Mouse (Mus musculus): ENCODE measurements around the gene Brpf3. TPM values are rescaled to one million over a fixed set of nuclear protein-coding genes. Genes with fewer than 3 reads are reported as not detected.

Gene Brpf3
- total and polyA plus RNA-seq, 3 experiments, result 0.40 to 12.1 (median 1.5) TPM

- Histone ChIP-seq H3K79me2 (replicated peaks; ENCODE audit: control insufficient read depth, extremely low read depth, insufficient read depth, poor library complexity, severe bottlenecking) (no peaks in the 10 kb centered on the region), H3K36me3 (replicated peaks in 1 of 2; ENCODE audit: control insufficient read depth in 1 of 2, insufficient read depth in 1 of 2, low read length in 1 of 2) (no peaks in the 10 kb centered on the region), H3K4me1 (ENCODE audit: control insufficient read depth in 1 of 2, insufficient read depth in 2 of 2) (peaks cover 0 to 4% of the 10 kb centered on the region in 2 experiments; a peak in 2 of 4 replicates), H3K9ac (ENCODE audit: insufficient read depth, low read depth) (no peak overlapping the region), H3K27ac (ENCODE audit: insufficient read depth, low read depth) (no peak overlapping the region), H3K27me3 (replicated peaks) (no peaks in the 10 kb centered on the region), H3K9me3 (replicated peaks; ENCODE audit: low read length) (no peaks in the 10 kb centered on the region), H3K4me3 (replicated peaks in 1 of 3; ENCODE audit: low read depth in 2 of 3, low read length in 2 of 3, poor library complexity in 1 of 3) (no peak overlapping the region), H3K4me2 (ENCODE audit: insufficient read depth, low read depth, poor library complexity, severe bottlenecking) (no peak overlapping the region)
- no peak for DNase-seq (ENCODE audit: extremely low read depth)
- TF ChIP-seq ZKSCAN1 (IDR thresholded peaks at IDR 0.05; ENCODE audit: borderline replicate concordance, low read depth, low read length), result no peak
- TF ChIP-seq POLR2A (IDR thresholded peaks at IDR 0.05; ENCODE audit: low read depth, low read length), result no peak
- no peak for TF ChIP-seq ZNF384 (IDR thresholded peaks at IDR 0.05; ENCODE audit: low read depth, low read length)
- no peak for TF ChIP-seq MAFK (IDR thresholded peaks at IDR 0.05; ENCODE audit: insufficient replicate concordance, low read length)
- no peak for TF ChIP-seq TBP (conservative IDR thresholded peaks at IDR 0.05; ENCODE audit: low read depth, low read length)
- TF ChIP-seq SIN3A (IDR thresholded peaks at IDR 0.05; ENCODE audit: low read length), result no peak
- no peak for TF ChIP-seq RCOR1 (conservative IDR thresholded peaks at IDR 0.05; ENCODE audit: low read depth, low read length)
- no peak for TF ChIP-seq SMC3 (IDR thresholded peaks at IDR 0.05; ENCODE audit: low read depth, low read length)
- no peak for TF ChIP-seq JUN (IDR thresholded peaks at IDR 0.05; ENCODE audit: insufficient read depth, low read depth, low read length)
- in situ Hi-C loops (cut with MboI; ENCODE audit: low pct_ligation_motif_present, low pct_unique_long_range_greater_than_20kb, low sequenced_read_pairs), result no loop called here
- dilution Hi-C loops (cut with MboI; ENCODE audit: extremely low pct_ligation_motif_present, extremely low pct_unique_long_range_greater_than_20kb, low sequenced_read_pairs), result no loop called here
Measured at GRCm38 (mm10) chr17:28760736-28761312, 40.1 kb upstream of the Brpf3 start.

DNA sequence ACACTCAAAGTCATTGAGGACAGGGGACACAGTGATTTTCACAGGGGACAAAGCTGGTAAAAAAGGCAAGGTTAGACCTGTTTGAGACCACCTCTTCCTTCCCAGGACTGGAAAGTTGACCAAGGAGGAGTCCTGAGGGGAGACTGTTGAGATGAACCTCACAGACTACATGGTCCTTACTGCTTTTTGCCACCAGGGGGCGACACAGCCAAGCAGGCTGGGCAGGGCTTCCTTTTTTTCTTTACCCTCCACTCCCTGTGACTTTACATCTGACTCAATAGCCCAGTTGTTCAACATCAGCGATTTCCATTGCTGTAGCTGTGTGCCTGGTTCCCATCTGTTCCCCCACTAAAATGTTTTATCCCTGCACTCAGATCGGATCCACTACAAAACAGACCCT lies 39.0 kb upstream of the Brpf3 start:
- dilution Hi-C loops (cut with MboI; ENCODE audit: extremely low pct_ligation_motif_present, extremely low pct_unique_long_range_greater_than_20kb, low sequenced_read_pairs), result no loop called here
- no peak overlapping the region for H3K4me2 ChIP-seq (ENCODE audit: insufficient read depth, low read depth, poor library complexity, severe bottlenecking)

More for the DNA sequence above, 39.0 kb upstream of the Brpf3 start:
- H3K4me3 ChIP-seq (replicated peaks in 1 of 3; ENCODE audit: low read depth in 2 of 3, low read length in 2 of 3, poor library complexity in 1 of 3), result no peak overlapping the region
- H3K4me1 ChIP-seq (ENCODE audit: control insufficient read depth in 1 of 2, insufficient read depth in 2 of 2), result no peaks in the 10 kb centered on the region
- H3K9me3 ChIP-seq (replicated peaks; ENCODE audit: low read length), result no peaks in the 10 kb centered on the region
- no peak for TF ChIP-seq RCOR1 (conservative IDR thresholded peaks at IDR 0.05; ENCODE audit: low read depth, low read length)
- TF ChIP-seq MYC (IDR thresholded peaks at IDR 0.05; ENCODE audit: low read depth, low read length), result 0 out of 2 replicates have a peak, but pooled peaks have one; percentile 41
- peak; percentile 89 for TF ChIP-seq ZNF384 (IDR thresholded peaks at IDR 0.05; ENCODE audit: low read depth, low read length)
- peak; percentile 93 to 95 for TF ChIP-seq CTCF (conservative IDR thresholded peaks at IDR 0.05 in 1 of 2, IDR thresholded peaks at IDR 0.05 in 1 of 2; ENCODE audit: low read depth in 2 of 2, low read length in 2 of 2)
- peak; percentile 50 for TF ChIP-seq ZC3H11A (IDR thresholded peaks at IDR 0.05; ENCODE audit: low read depth, low read length)
- TF ChIP-seq TCF12 (IDR thresholded peaks at IDR 0.05; ENCODE audit: low read depth, low read length), result no peak
- TF ChIP-seq USF1 (IDR thresholded peaks at IDR 0.05; ENCODE audit: low read depth, low read length), result no peak
- 0 out of 2 replicates have a peak, but pooled peaks have one; percentile 24 for TF ChIP-seq SIN3A (IDR thresholded peaks at IDR 0.05; ENCODE audit: low read length)
- no peak for TF ChIP-seq TBP (conservative IDR thresholded peaks at IDR 0.05; ENCODE audit: low read depth, low read length)
- TF ChIP-seq SMC3 (IDR thresholded peaks at IDR 0.05; ENCODE audit: low read depth, low read length), result peak; percentile 91
- peak; percentile 37; the same call in 1 of the 2 replicates for TF ChIP-seq NELFE (IDR thresholded peaks at IDR 0.05; ENCODE audit: low read depth, low read length)
- TF ChIP-seq NRF1 (IDR thresholded peaks at IDR 0.05; ENCODE audit: low read depth, low read length), result peak; percentile 27; the same call in 1 of the 2 replicates
- no peak; the same call in 1 of the 2 replicates for TF ChIP-seq MEF2A (IDR thresholded peaks at IDR 0.05; ENCODE audit: borderline replicate concordance, low read depth, low read length)
- TF ChIP-seq JUND (conservative IDR thresholded peaks at IDR 0.05; ENCODE audit: low read depth, low read length), result 0 out of 2 replicates have a peak, but pooled peaks have one; percentile 16
- TF ChIP-seq GABPA (IDR thresholded peaks at IDR 0.05; ENCODE audit: insufficient replicate concordance, low read depth, low read length), result no peak
- TF ChIP-seq IRF4 (IDR thresholded peaks at IDR 0.05; ENCODE audit: low read depth, low read length), result peak; percentile 28; the same call in 1 of the 2 replicates
- no peak; the same call in 1 of the 2 replicates for TF ChIP-seq MAX (IDR thresholded peaks at IDR 0.05; ENCODE audit: low read length)
- TF ChIP-seq MAFK (IDR thresholded peaks at IDR 0.05; ENCODE audit: insufficient replicate concordance, low read length), result no peak
- TF ChIP-seq RAD21 (IDR thresholded peaks at IDR 0.05; ENCODE audit: low read depth, low read length), result peak; percentile 92
- TF ChIP-seq POLR2AphosphoS2 (IDR thresholded peaks at IDR 0.05; ENCODE audit: low read depth, low read length), result no peak
- TF ChIP-seq ZKSCAN1 (IDR thresholded peaks at IDR 0.05; ENCODE audit: borderline replicate concordance, low read depth, low read length), result no peak
- no peak overlapping the region for H3K27ac ChIP-seq (ENCODE audit: insufficient read depth, low read depth)
- H3K9ac ChIP-seq (ENCODE audit: insufficient read depth, low read depth), result no peak overlapping the region
- in situ Hi-C loops (cut with MboI; ENCODE audit: low pct_ligation_motif_present, low pct_unique_long_range_greater_than_20kb, low sequenced_read_pairs), result no loop called here
- peaks cover 4% of the 10 kb centered on the region for H3K27me3 ChIP-seq (replicated peaks)
- peak; percentile 77 for DNase-seq (ENCODE audit: extremely low read depth)
- no peaks in the 10 kb centered on the region for H3K79me2 ChIP-seq (replicated peaks; ENCODE audit: control insufficient read depth, extremely low read depth, insufficient read depth, poor library complexity, severe bottlenecking)
- no peaks in the 10 kb centered on the region for H3K36me3 ChIP-seq (replicated peaks in 1 of 2; ENCODE audit: control insufficient read depth in 1 of 2, insufficient read depth in 1 of 2, low read length in 1 of 2)
